Comparison of ENCODE assay signal across 9 mouse cellular contexts in the genomic region with DNA sequence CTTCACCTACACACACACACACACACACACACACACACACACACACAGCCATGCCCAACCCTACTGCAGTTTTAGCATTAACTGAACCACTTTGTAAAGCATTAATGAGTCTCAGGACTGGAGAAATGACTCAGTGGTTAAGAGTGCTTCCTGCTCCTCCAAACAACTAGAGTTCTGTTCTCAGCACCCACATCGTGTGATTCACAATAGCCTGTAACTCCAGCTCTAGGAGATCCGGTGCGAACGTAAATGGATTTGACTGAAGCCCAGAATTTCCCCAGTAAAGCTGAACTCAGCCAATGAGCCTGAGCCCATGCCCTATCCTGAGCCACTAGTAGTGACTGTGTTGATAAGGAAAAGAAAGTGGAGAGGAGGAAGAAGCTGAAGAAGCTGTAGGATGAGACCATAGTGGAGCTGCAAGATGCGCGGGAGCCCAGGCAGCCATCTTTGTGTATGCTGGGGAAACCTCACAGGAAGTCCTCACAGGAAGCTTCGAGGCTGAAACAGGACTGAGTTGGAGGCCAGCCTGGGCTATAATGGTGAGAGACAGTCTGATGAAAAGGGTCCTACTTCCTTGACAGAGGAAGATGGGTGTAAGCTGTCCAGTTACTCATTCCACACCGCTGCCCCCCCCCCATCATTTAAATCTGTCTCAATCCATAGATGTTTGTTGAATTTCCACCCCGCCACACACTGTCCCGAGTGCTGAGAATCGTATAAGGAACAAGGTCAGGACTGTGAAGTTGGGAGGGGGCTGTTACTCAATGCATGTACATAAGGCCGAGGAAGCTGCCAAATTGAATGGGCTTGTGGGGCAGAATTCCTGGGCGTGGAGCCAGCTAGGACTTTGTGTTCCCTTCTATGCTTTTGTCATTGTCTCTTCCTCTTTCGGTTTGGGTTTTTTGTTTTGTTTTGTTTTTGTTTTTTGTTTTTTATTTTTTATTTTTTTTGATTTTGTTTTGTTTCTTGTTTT. TPM values are rescaled to one million over a fixed set of nuclear protein-coding genes. Genes with fewer than 3 reads are reported as not detected.
A peak's percentile ranks its signal among the peaks of the same experiment; 100 is the strongest.
DNase-seq lines count a peak whose midpoint lies in the region; ATAC-seq lines count a peak whose summit lies in the region.
"Had no signal": no experiment of that assay in that cellular context is flagged by ENCODE, and none has a peak within 500 bp of the region (broad histone marks: within the 10 kb centered on the region; RNA-seq: fewer than 3 reads in every experiment).

No protein-coding gene starts in this region.

- peak overlapping the region; percentile 13 for H3K27ac ChIP-seq in brown adipose tissue, adult 24 weeks (replicated peaks; ENCODE audit: low read depth, low read length)
- H3K27ac ChIP-seq in forebrain, embryonic 15.5 days (replicated peaks) = no peak overlapping the region
- H3K27ac ChIP-seq: hindbrain, embryonic 15.5 days had no signal

- no peaks in the 10 kb centered on the region for H3K27me3 ChIP-seq in forebrain, embryonic 15.5 days
- H3K27me3 ChIP-seq: hindbrain, embryonic 15.5 days had no signal

- intact Hi-C loops in left cerebral cortex, postnatal 25 days (cut with DNase I) = no loop called here

- no peak for ATAC-seq in forebrain, embryonic 15.5 days (replicated peaks)

- H3K9ac ChIP-seq in forebrain, embryonic 15.5 days (replicated peaks) = no peak overlapping the region
- H3K9ac ChIP-seq: hindbrain, embryonic 15.5 days had no signal

- H3K4me3 ChIP-seq in brown adipose tissue, adult 24 weeks (ENCODE audit: insufficient read depth, low read depth, low read length) = no peak overlapping the region
- H3K4me3 ChIP-seq in forebrain, embryonic 15.5 days = no peak overlapping the region
- H3K4me3 ChIP-seq: hindbrain, embryonic 15.5 days; megakaryocyte, embryonic 14.5 days had no signal

- DNase-seq in left cerebral cortex, postnatal 25 days (ENCODE audit: low spot score in 2 of 2) = peak; percentile 40 to 45
- DNase-seq in left cerebral cortex, adult 8-10 months (ENCODE audit: low spot score in 2 of 2) = no peak
- DNase-seq in ZHBTc4 (ENCODE audit: low read depth, low spot score) = peak; percentile 48
- peak; percentile 76 for DNase-seq in lung, postnatal 25 days (ENCODE audit: low spot score)
- DNase-seq in neural tube, embryonic 10.5 days (ENCODE audit: extremely low spot score, low spot score) = no peak

- H3K36me3 ChIP-seq in forebrain, embryonic 15.5 days = no peaks in the 10 kb centered on the region
- H3K36me3 ChIP-seq: hindbrain, embryonic 15.5 days had no signal

- whole genome bisulfite sequencing in forebrain, embryonic 15.5 days = 62% methylated on average over 14 of the region's 14 CpGs

- no peaks in the 10 kb centered on the region for H3K9me3 ChIP-seq in forebrain, embryonic 15.5 days
- H3K9me3 ChIP-seq: hindbrain, embryonic 15.5 days had no signal

- H3K4me2 ChIP-seq in forebrain, embryonic 15.5 days (replicated peaks) = no peak overlapping the region
- H3K4me2 ChIP-seq: hindbrain, embryonic 15.5 days had no signal

- H3K4me1 ChIP-seq in brown adipose tissue, adult 24 weeks (ENCODE audit: control insufficient read depth, insufficient read depth, insufficient read length, low read length) = no peaks in the 10 kb centered on the region
- H3K4me1 ChIP-seq in forebrain, embryonic 15.5 days = no peaks in the 10 kb centered on the region
- H3K4me1 ChIP-seq: hindbrain, embryonic 15.5 days had no signal

RNA-seq across cellular contexts. Expression of a gene that starts 8.2 kb away (rescaled TPM):
- total RNA-seq in left cerebral cortex, postnatal 25 days (2021) = 10 to 100 TPM; 31.3 to 34.8 TPM
- 10 to 100 TPM; 29.4 to 43.7 (median 35.0) TPM for total RNA-seq in left cerebral cortex, adult 8-10 months (2022)
- 45.5 and 53.7 TPM in 2 replicates for polyA plus RNA-seq in brown adipose tissue, adult 24 weeks (2012; ENCODE audit: insufficient read depth, insufficient read length, missing spikeins)
- polyA plus RNA-seq in forebrain, embryonic 15.5 days (2015; fragmentation: Nextera tagmentation; extraction: Ambion mirVana) = 54.0 and 54.6 TPM in 2 replicates

RNA-seq across cellular contexts. Expression of a gene that starts 54.5 kb away (rescaled TPM):
- 10 to 100 TPM in 1 of 2 experiments, 1 to 10 TPM in 1; 8.7 to 10.1 TPM for total RNA-seq in left cerebral cortex, postnatal 25 days (2021)
- total RNA-seq in left cerebral cortex, adult 8-10 months (2022) = 10 to 100 TPM in 3 of 4 experiments, 1 to 10 TPM in 1; 8.8 to 31.2 (median 15.8) TPM
- polyA plus RNA-seq in brown adipose tissue, adult 24 weeks (2012; ENCODE audit: insufficient read depth, insufficient read length, missing spikeins) = 427 and 435 TPM in 2 replicates
- polyA plus RNA-seq in forebrain, embryonic 15.5 days (2015; fragmentation: Nextera tagmentation; extraction: Ambion mirVana) = 0.64 and 0.66 TPM in 2 replicates

Comparison
In these comparisons a context has a peak if more than half of its experiments do, and no peak if none do; other contexts are left out.
1. DNase-seq: peak in left cerebral cortex, postnatal 25 days (2 of 2), ZHBTc4 (single experiment) and lung, postnatal 25 days (single experiment); none in left cerebral cortex, adult 8-10 months (0 of 2) and neural tube, embryonic 10.5 days (single experiment).